Mouse (Mus musculus) heart, postnatal 0 days (tissue): ENCODE results near the gene Arhgap32.

Experiments
- CTCF ChIP-seq: IDR thresholded peaks from 2 replicates; pipeline ENCODE4 v1.5.1; 2016; ENCODE audit warnings: antibody characterized with exemption, control low read depth, low read depth
- EP300 ChIP-seq: IDR thresholded peaks from 2 replicates; pipeline ENCODE4 v1.6.1; 2016; ENCODE audit warnings: antibody characterized with exemption, low read depth

- TF ChIP-seq CTCF (no peak), EP300 (no peak)
These were observed 124.5 kb downstream of the Arhgap32 start for GRCm38 (mm10) chr9:32240449-32240848.
